Mouse (Mus musculus) E14TG2a.4 (cell line): ENCODE data around the gene Vmn2r3.

Source experiments
- H3K27me3 ChIP-seq: 2 replicates; pipeline ENCODE4 v1.6.1; 2014; ENCODE audit warnings: low read length, control low read depth; ENCODE audit not compliant: insufficient read depth
- H3K36me3 ChIP-seq: 2 replicates; pipeline ENCODE4 v1.6.1; 2014; ENCODE audit warnings: low read length, control low read depth; ENCODE audit not compliant: insufficient read depth
- H3K4me1 ChIP-seq: replicated peaks from 2 replicates; pipeline ENCODE4 v1.6.1; 2014; ENCODE audit warnings: low read depth, low read length, control low read depth
- H3K4me3 ChIP-seq: replicated peaks from 2 replicates; pipeline ENCODE4 v1.5.1; 2014; ENCODE audit warnings: mild to moderate bottlenecking, low read length
- H3K9me3 ChIP-seq: 2 replicates; pipeline ENCODE4 v1.6.1; 2014; ENCODE audit warnings: low read length, control low read depth
- CTCF ChIP-seq: conservative IDR thresholded peaks from 2 replicates; pipeline ENCODE4 v1.5.1; 2014; ENCODE audit warnings: low read length
- NANOG ChIP-seq: IDR thresholded peaks from 2 replicates; pipeline ENCODE4 v1.6.1; 2014; ENCODE audit warnings: borderline replicate concordance, low read length, mixed read lengths
- POU5F1 ChIP-seq: IDR thresholded peaks from 2 replicates; pipeline ENCODE4 v1.6.1; 2014; ENCODE audit warnings: low read length, borderline replicate concordance

The Vmn2r3 gene

GRCm38 (mm10) chr3:64227243-64227642 lies 62.3 kb downstream of the Vmn2r3 start:
- TF ChIP-seq CTCF (0 out of 2 replicates have a peak, but pooled peaks have one; percentile 7), NANOG (no peak), POU5F1 (no peak)

More at GRCm38 (mm10) chr3:64227243-64227642, 62.3 kb downstream of the Vmn2r3 start:
- no peaks in the 10 kb centered on the region for H3K4me1 ChIP-seq
- H3K36me3 ChIP-seq = no peaks in the 10 kb centered on the region
- H3K9me3 ChIP-seq = no peaks in the 10 kb centered on the region
- H3K27me3 ChIP-seq = no peaks in the 10 kb centered on the region
- H3K4me3 ChIP-seq = no peak overlapping the region
